Comparison of ENCODE assay signal across 12 mouse cellular contexts in genomic region chr2:36093914-36094475, GRCm38 (mm10). TPM values are rescaled to one million over a fixed set of nuclear protein-coding genes. Genes with fewer than 3 reads are reported as not detected.
DNase-seq lines count a peak whose midpoint lies in the region; ATAC-seq lines count a peak whose summit lies in the region.
"Had no signal": no experiment of that assay in that cellular context is flagged by ENCODE, and none has a peak within 500 bp of the region (broad histone marks: within the 10 kb centered on the region; RNA-seq: fewer than 3 reads in every experiment).

No protein-coding gene starts in this region.

- no peaks in the 10 kb centered on the region for H3K9me3 ChIP-seq in kidney, embryonic 14.5 days (ENCODE audit: control insufficient read depth, low read length)
- H3K9me3 ChIP-seq in limb, embryonic 11.5 days (ENCODE audit: control insufficient read depth, low read length) = no peaks in the 10 kb centered on the region

- H3K4me1 ChIP-seq in kidney, embryonic 14.5 days (ENCODE audit: control insufficient read depth, insufficient read depth, low read length) = peaks cover 14% of the 10 kb centered on the region
- H3K4me1 ChIP-seq in limb, embryonic 11.5 days (ENCODE audit: control insufficient read depth, insufficient read depth, low read length) = peaks cover 2% of the 10 kb centered on the region; the same call in 1 of the 2 replicates

- H3K9ac ChIP-seq in kidney, embryonic 14.5 days (ENCODE audit: low read depth, low read length) = no peak overlapping the region
- no peak overlapping the region for H3K9ac ChIP-seq in limb, embryonic 11.5 days (ENCODE audit: low read length)

- ATAC-seq in kidney, embryonic 14.5 days (ENCODE audit: low FRiP score, low TSS enrichment) = no peak
- ATAC-seq in limb, embryonic 11.5 days (ENCODE audit: insufficient number of reproducible peaks, low FRiP score, low TSS enrichment, low read depth) = no peak

- WGBS in kidney, embryonic 14.5 days = 9% methylated on average over 31 of the region's 31 CpGs
- 1% methylated on average over 31 of the region's 31 CpGs for WGBS in limb, embryonic 11.5 days

- DNase-seq in kidney, adult 8-10 months = no peak
- DNase-seq in ES-CJ7 (ENCODE audit: low read depth, low spot score) = peak; percentile 63
- peak; percentile 35 for DNase-seq in ZHBTc4 (ENCODE audit: low read depth, low spot score)
- peak; percentile 52 for DNase-seq in limb, embryonic 11.5 days (ENCODE audit: low spot score)
- no peak for DNase-seq in gastrocnemius, postnatal 4 days (ENCODE audit: low spot score in 2 of 2)
- no peak for DNase-seq in layer of hippocampus, adult 9-11 months
- DNase-seq: cerebellum, adult 9-11 months; gastrocnemius, postnatal 25 days; heart, postnatal 14 days; lung, postnatal 14 days had no signal

- H3K36me3 ChIP-seq in kidney, embryonic 14.5 days (ENCODE audit: control insufficient read depth, insufficient read depth, low read length) = no peaks in the 10 kb centered on the region
- no peaks in the 10 kb centered on the region for H3K36me3 ChIP-seq in limb, embryonic 11.5 days (ENCODE audit: control insufficient read depth, insufficient read depth, low read length)

- peaks cover 97% of the 10 kb centered on the region for H3K27me3 ChIP-seq in kidney, embryonic 14.5 days (ENCODE audit: control insufficient read depth, insufficient read depth, low read length)
- peaks cover 98% of the 10 kb centered on the region for H3K27me3 ChIP-seq in limb, embryonic 11.5 days (ENCODE audit: control insufficient read depth, insufficient read depth, low read length)

- no peak overlapping the region for H3K4me3 ChIP-seq in kidney, embryonic 14.5 days (ENCODE audit: low read length)
- H3K4me3 ChIP-seq in limb, embryonic 11.5 days (ENCODE audit: low read depth, low read length) = no peak overlapping the region

- H3K4me2 ChIP-seq in kidney, embryonic 14.5 days (replicated peaks; ENCODE audit: low read depth, low read length) = peak overlapping the region; percentile 11; the same call in 1 of the 2 replicates
- no peak overlapping the region for H3K4me2 ChIP-seq in limb, embryonic 11.5 days (ENCODE audit: low read depth, severe bottlenecking)

- no peak overlapping the region for H3K27ac ChIP-seq in kidney, embryonic 14.5 days (ENCODE audit: low read depth, low read length)
- no peak overlapping the region for H3K27ac ChIP-seq in limb, embryonic 11.5 days (replicated peaks; ENCODE audit: low read depth, low read length)

RNA-seq across cellular contexts. Expression of gene Lhx6, which starts 11.2 kb away (rescaled TPM):
- polyA plus RNA-seq in kidney, embryonic 14.5 days (2014; fragmentation: Nextera tagmentation; extraction: Ambion mirVana) = 1.6 and 3.0 TPM in 2 replicates
- polyA plus RNA-seq in limb, embryonic 11.5 days (2014; fragmentation: Nextera tagmentation; extraction: Ambion mirVana) = 0.62 and 0.83 TPM in 2 replicates
- 1 to 10 TPM; 6.5 to 8.0 TPM for total RNA-seq in gastrocnemius, postnatal 4 days (2021)

RNA-seq across cellular contexts. Expression of gene Mrrf, which starts 42.2 kb away (rescaled TPM):
- 33.1 and 33.7 TPM in 2 replicates for polyA plus RNA-seq in kidney, embryonic 14.5 days (2014; fragmentation: Nextera tagmentation; extraction: Ambion mirVana)
- 26.5 and 31.1 TPM in 2 replicates for polyA plus RNA-seq in limb, embryonic 11.5 days (2014; fragmentation: Nextera tagmentation; extraction: Ambion mirVana)
- total RNA-seq in gastrocnemius, postnatal 4 days (2021) = 10 to 100 TPM; 24.0 to 25.4 TPM

RNA-seq across cellular contexts. Expression of gene Rbm18, which starts 42.6 kb away (rescaled TPM):
- 62.1 and 77.1 TPM in 2 replicates for polyA plus RNA-seq in kidney, embryonic 14.5 days (2014; fragmentation: Nextera tagmentation; extraction: Ambion mirVana)
- polyA plus RNA-seq in limb, embryonic 11.5 days (2014; fragmentation: Nextera tagmentation; extraction: Ambion mirVana) = 88.5 and 92.6 TPM in 2 replicates
- total RNA-seq in gastrocnemius, postnatal 4 days (2021) = 10 to 100 TPM; 33.6 to 36.8 TPM

RNA-seq across cellular contexts. Expression of gene Morn5, which starts 44.7 kb away (rescaled TPM):
- 0.87 TPM in 1 of 2 replicates, not detected in the other for polyA plus RNA-seq in kidney, embryonic 14.5 days (2014; fragmentation: Nextera tagmentation; extraction: Ambion mirVana)
- polyA plus RNA-seq in limb, embryonic 11.5 days (2014; fragmentation: Nextera tagmentation; extraction: Ambion mirVana) = not detected in 2 replicates
- total RNA-seq in gastrocnemius, postnatal 4 days (2021) = not detected
- total RNA-seq: gastrocnemius, postnatal 25 days; heart, postnatal 14 days had no signal
- polyA plus RNA-seq: stomach, embryonic 14.5 days had no signal

RNA-seq across cellular contexts. Expression of gene Ndufa8, which starts 44.8 kb away (rescaled TPM):
- polyA plus RNA-seq in kidney, embryonic 14.5 days (2014; fragmentation: Nextera tagmentation; extraction: Ambion mirVana) = 238 and 244 TPM in 2 replicates
- 195 and 196 TPM in 2 replicates for polyA plus RNA-seq in limb, embryonic 11.5 days (2014; fragmentation: Nextera tagmentation; extraction: Ambion mirVana)
- total RNA-seq in gastrocnemius, postnatal 4 days (2021) = 100 to 1,000 TPM; 249 to 250 TPM

Comparison
In these comparisons a context has a peak if more than half of its experiments do, and no peak if none do; other contexts are left out.
1. DNase-seq: peak in ES-CJ7 (single experiment), ZHBTc4 (single experiment) and limb, embryonic 11.5 days (single experiment); none in kidney, adult 8-10 months (0 of 2), gastrocnemius, postnatal 4 days (0 of 2) and layer of hippocampus, adult 9-11 months (single experiment).